Mouse (Mus musculus) ES-E14 (cell line): Measurements from ENCODE around the gene Sox5. TPM values are rescaled to one million over a fixed set of nuclear protein-coding genes. Genes with fewer than 3 reads are reported as not detected.

Experiments used
- DNase-seq: peaks from one replicate; pipeline ENCODE4 v3.0.0-alpha.2; 2013; ENCODE audit warnings: low read depth, low spot score
- H3K27ac ChIP-seq: 2 replicates; pipeline ENCODE4 v1.5.1; 2012; ENCODE audit warnings: low read depth, mild to moderate bottlenecking, low read length, moderate library complexity, mixed read lengths; ENCODE audit not compliant: poor library complexity, insufficient read depth, severe bottlenecking
- H3K36me3 ChIP-seq: 2 replicates; pipeline ENCODE4 v1.6.1; 2012; ENCODE audit warnings: mild to moderate bottlenecking, low read length, moderate library complexity, mixed read lengths; ENCODE audit not compliant: control insufficient read depth, poor library complexity, insufficient read depth, severe bottlenecking
- H3K4me1 ChIP-seq, 2 experiments: fragments of 150-350 bp in 1 of 2; sonication (generic) in 1 of 2; 2 replicates each; pipeline ENCODE4 v1.6.1; 2012; ENCODE audit warnings: low read length in 2 of 2, mild to moderate bottlenecking in 1 of 2, mixed read lengths in 1 of 2; ENCODE audit not compliant: control insufficient read depth in 2 of 2, insufficient read depth in 2 of 2, poor library complexity in 1 of 2
- H3K4me3 ChIP-seq, 2 experiments: fragments of 150-350 bp in 1 of 2; sonication (generic) in 1 of 2; 2 replicates each; pipeline ENCODE4 v1.5.1; 2012; ENCODE audit warnings: low read length in 2 of 2, low read depth in 1 of 2, mild to moderate bottlenecking in 1 of 2, mixed read lengths in 1 of 2; ENCODE audit not compliant: insufficient read depth in 1 of 2, poor library complexity in 1 of 2, severe bottlenecking in 1 of 2
- H3K9ac ChIP-seq: 2 replicates; pipeline ENCODE4 v1.6.1; 2012; ENCODE audit warnings: low read depth, mild to moderate bottlenecking, low read length, mixed read lengths; ENCODE audit not compliant: poor library complexity, insufficient read depth, severe bottlenecking
- H3K9me3 ChIP-seq: fragments of 150-350 bp; sonication (generic); 2 replicates; pipeline ENCODE4 v1.6.1; 2012; ENCODE audit warnings: low read depth, mild to moderate bottlenecking, low read length; ENCODE audit not compliant: control insufficient read depth, insufficient read depth
- CHD2 ChIP-seq: IDR thresholded peaks from 2 replicates; pipeline ENCODE4 v1.6.1; 2014; ENCODE audit warnings: mild to moderate bottlenecking, low read depth, low read length, inconsistent platforms
- HCFC1 ChIP-seq: IDR thresholded peaks from 2 replicates; pipeline ENCODE4 v1.6.1; 2012; ENCODE audit warnings: low read length, inconsistent platforms, borderline replicate concordance; ENCODE audit not compliant: insufficient read depth
- MAFK ChIP-seq: IDR thresholded peaks from 2 replicates; pipeline ENCODE4 v1.6.1; 2014; ENCODE audit warnings: mild to moderate bottlenecking, low read depth, low read length, inconsistent platforms; ENCODE audit not compliant: insufficient read depth
- ZC3H11A ChIP-seq: IDR thresholded peaks from 2 replicates; pipeline ENCODE4 v1.6.1; 2012; ENCODE audit warnings: low read depth, mild to moderate bottlenecking, inconsistent platforms, low read length, borderline replicate concordance
- ZNF384 ChIP-seq: IDR thresholded peaks from 2 replicates; pipeline ENCODE4 v1.6.1; 2012; ENCODE audit warnings: low read depth, low read length, inconsistent platforms
- in situ Hi-C, 2 experiments: fragments of 600-800 bp; cut with MboI; formaldehyde crosslinking; loops; one replicate each; pipeline ENCODE4 v1.15.1; 2025; ENCODE audit warnings: low sequenced_read_pairs in 2 of 2, inconsistent platforms in 1 of 2; ENCODE audit not compliant: unreplicated experiment in 2 of 2
- total RNA-seq: library from RNA; depleted of rRNA; stranded (reverse); fragments of 300-350 nt; gene quantifications from 2 replicates; pipeline ENCODE4 v1.2.3, GENCODE M21; 2012

The Sox5 gene
- total RNA-seq, 1 experiment: 0.36 TPM

- in situ Hi-C loops: no loop called here
- no peak for DNase-seq
- Histone ChIP-seq H3K36me3 (no peaks in the 10 kb centered on the region), H3K4me1 (no peaks in the 10 kb centered on the region), H3K9me3 (no peaks in the 10 kb centered on the region), H3K27ac (no peak overlapping the region), H3K9ac (no peak overlapping the region), H3K4me3 (no peak overlapping the region)
- no peak for TF ChIP-seq CHD2
- no peak for TF ChIP-seq ZC3H11A
- TF ChIP-seq HCFC1: no peak
- TF ChIP-seq ZNF384: no peak
- TF ChIP-seq MAFK: no peak
These were observed 940.6 kb downstream of the Sox5 start for GRCm38 (mm10) chr6:143841109-143841638.

DNA sequence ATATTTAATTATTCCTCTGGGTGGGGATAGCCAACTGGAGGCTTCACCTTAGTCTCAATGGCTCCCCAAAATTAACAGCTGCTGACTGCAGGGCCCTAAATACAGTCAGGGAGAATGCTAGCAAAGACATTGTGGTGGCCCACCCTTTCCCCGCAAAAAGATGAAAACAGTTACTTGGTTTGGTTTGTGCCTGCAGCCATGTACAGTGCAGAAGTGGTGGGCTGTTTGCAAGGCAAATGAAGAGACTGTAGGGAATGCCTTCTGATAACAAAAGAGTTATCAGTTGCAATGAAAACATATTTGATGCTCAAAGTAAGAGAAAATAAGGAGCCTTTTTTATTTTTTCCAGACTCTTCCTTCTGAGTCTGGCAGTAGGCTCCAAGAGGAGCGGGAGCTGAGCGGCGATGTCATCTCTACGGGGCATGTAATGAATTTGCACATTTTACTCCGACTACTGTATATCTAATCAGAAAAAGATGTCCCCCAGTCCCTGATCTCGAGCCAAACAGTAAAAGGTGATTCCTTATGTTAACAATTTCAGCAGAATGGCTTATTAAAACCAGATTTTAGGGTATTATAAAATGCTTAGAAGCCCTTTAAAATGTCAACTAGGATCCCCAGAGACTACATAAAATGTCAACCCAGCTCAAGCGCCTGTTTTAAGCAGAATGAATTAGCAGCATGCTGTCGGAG lies 943.2 kb downstream of the Sox5 start:
- Histone ChIP-seq H3K4me1 (no peaks in the 10 kb centered on the region), H3K9me3 (no peaks in the 10 kb centered on the region), H3K4me3 (no peak overlapping the region), H3K36me3 (no peaks in the 10 kb centered on the region), H3K9ac (no peak overlapping the region), H3K27ac (no peak overlapping the region)
- DNase-seq: no peak
- TF ChIP-seq ZC3H11A: no peak
- in situ Hi-C loops: no loop called here

- no peak for TF ChIP-seq ZC3H11A
- H3K9ac ChIP-seq: no peak overlapping the region
- no peak overlapping the region for H3K4me3 ChIP-seq
- H3K4me1 ChIP-seq: no peaks in the 10 kb centered on the region
- DNase-seq: no peak
- no peaks in the 10 kb centered on the region for H3K36me3 ChIP-seq
- no peaks in the 10 kb centered on the region for H3K9me3 ChIP-seq
- H3K27ac ChIP-seq: no peak overlapping the region
- in situ Hi-C loops: no loop called here
These were observed 946.4 kb downstream of the Sox5 start for GRCm38 (mm10) chr6:143835331-143835730.

GRCm38 (mm10) chr6:143833986-143834385 lies 947.8 kb downstream of the Sox5 start:
- H3K9me3 ChIP-seq: no peaks in the 10 kb centered on the region
- TF ChIP-seq CHD2 (no peak), ZC3H11A (no peak), MAFK (no peak), HCFC1 (no peak), ZNF384 (no peak)
- no peak overlapping the region for H3K4me3 ChIP-seq
- in situ Hi-C loops: no loop called here
- no peaks in the 10 kb centered on the region for H3K36me3 ChIP-seq
- H3K9ac ChIP-seq: no peak overlapping the region
- H3K4me1 ChIP-seq: no peaks in the 10 kb centered on the region
- H3K27ac ChIP-seq: no peak overlapping the region
- DNase-seq: no peak

- no peak overlapping the region for H3K9ac ChIP-seq
- no peaks in the 10 kb centered on the region for H3K36me3 ChIP-seq
- DNase-seq: no peak
- in situ Hi-C loops: no loop called here
- H3K9me3 ChIP-seq: no peaks in the 10 kb centered on the region
- H3K4me3 ChIP-seq: no peak overlapping the region
- TF ChIP-seq ZNF384 (no peak), ZC3H11A (no peak), HCFC1 (no peak), CHD2 (no peak), MAFK (no peak)
- no peak overlapping the region for H3K27ac ChIP-seq
- no peaks in the 10 kb centered on the region for H3K4me1 ChIP-seq
These were observed 948.6 kb downstream of the Sox5 start for GRCm38 (mm10) chr6:143833182-143833558.
